Mouse (Mus musculus): ENCODE data around the gene Fam81a.

The Fam81a gene

GRCm38 (mm10) chr9:70109279-70109678 is 33.1 kb downstream of the Fam81a start:
- DNase-seq (ENCODE audit: low spot score), result peak; percentile 41

GRCm38 (mm10) chr9:70108151-70108550 is 34.2 kb downstream of the Fam81a start:
- no peak for DNase-seq (ENCODE audit: low spot score)

- DNase-seq (ENCODE audit: low spot score), result no peak
Measured at GRCm38 (mm10) chr9:70105573-70105972, 36.8 kb downstream of the Fam81a start.

GRCm38 (mm10) chr9:70103106-70103505 is 39.3 kb downstream of the Fam81a start:
- no peak for DNase-seq (ENCODE audit: low spot score)

GRCm38 (mm10) chr9:70097542-70097941 is 44.8 kb downstream of the Fam81a start:
- no peak for DNase-seq (ENCODE audit: low spot score)

- no peak for DNase-seq (ENCODE audit: low spot score)
Measured at GRCm38 (mm10) chr9:70095016-70095415, 47.3 kb downstream of the Fam81a start.

- DNase-seq (ENCODE audit: low spot score), result no peak
Measured at GRCm38 (mm10) chr9:70090541-70090940, 51.8 kb downstream of the Fam81a start.

- no peak for DNase-seq (ENCODE audit: low spot score)
Measured at GRCm38 (mm10) chr9:70088786-70089096, 53.6 kb downstream of the Fam81a start.

- no peak for DNase-seq (ENCODE audit: low spot score)
Measured at GRCm38 (mm10) chr9:70088041-70088785, 54.1 kb downstream of the Fam81a start.

- no peak for DNase-seq (ENCODE audit: low spot score)
Measured at GRCm38 (mm10) chr9:70087379-70087778, 55.0 kb downstream of the Fam81a start.

GRCm38 (mm10) chr9:70086091-70086490 is 56.3 kb downstream of the Fam81a start:
- no peak for DNase-seq (ENCODE audit: low spot score)

GRCm38 (mm10) chr9:70084107-70084506 is 58.3 kb downstream of the Fam81a start:
- DNase-seq (ENCODE audit: low spot score), result no peak

- DNase-seq (ENCODE audit: low spot score), result no peak
Measured at GRCm38 (mm10) chr9:70082357-70083204, 59.8 kb downstream of the Fam81a start.

GRCm38 (mm10) chr9:70081767-70082166 is 60.6 kb downstream of the Fam81a start:
- DNase-seq (ENCODE audit: low spot score), result no peak

- no peak for DNase-seq (ENCODE audit: low spot score)
Measured at GRCm38 (mm10) chr9:70080976-70081375, 61.4 kb downstream of the Fam81a start.

GRCm38 (mm10) chr9:70080027-70080800 is 62.1 kb downstream of the Fam81a start:
- peak; percentile 30 for DNase-seq (ENCODE audit: low spot score)

GRCm38 (mm10) chr9:70078034-70078433 is 64.3 kb downstream of the Fam81a start:
- DNase-seq (ENCODE audit: low spot score), result no peak

- DNase-seq (ENCODE audit: low spot score), result no peak
Measured at GRCm38 (mm10) chr9:70077170-70077569, 65.2 kb downstream of the Fam81a start.

- DNase-seq (ENCODE audit: low spot score), result no peak
Measured at GRCm38 (mm10) chr9:70072387-70072786, 70.0 kb downstream of the Fam81a start.

- DNase-seq (ENCODE audit: low spot score), result no peak
Measured at GRCm38 (mm10) chr9:70069961-70070435, 72.4 kb downstream of the Fam81a start.

GRCm38 (mm10) chr9:70067497-70067896 is 74.9 kb downstream of the Fam81a start:
- no peak for DNase-seq (ENCODE audit: low spot score)

GRCm38 (mm10) chr9:70062012-70062411 is 80.3 kb downstream of the Fam81a start:
- DNase-seq (ENCODE audit: low spot score), result no peak
